Comparison of ENCODE assay signal across 1 mouse cellular context in the genomic region with DNA sequence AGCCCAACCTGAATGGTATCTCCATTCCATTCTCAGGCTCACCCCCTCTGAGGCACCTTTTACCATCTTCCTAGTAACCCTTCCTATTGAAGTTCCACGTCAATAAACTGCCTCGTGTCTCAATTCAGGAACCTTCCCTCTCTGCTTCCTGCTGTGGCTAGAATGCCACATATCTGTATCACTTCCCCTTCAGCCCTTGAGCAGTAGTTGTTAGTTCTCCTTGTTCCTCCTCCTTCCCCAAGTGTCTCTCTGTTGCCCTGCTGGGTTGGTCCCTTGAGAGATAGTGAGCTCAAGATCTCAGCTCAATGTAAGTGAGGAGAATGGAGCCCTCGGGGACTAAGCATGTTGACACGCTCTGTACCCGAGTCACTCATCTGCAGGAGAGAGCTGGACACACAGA.
A peak's percentile ranks its signal among the peaks of the same experiment; 100 is the strongest.
TF ChIP-seq lines count a peak whose summit lies in the region.

No protein-coding gene starts in this region.

TF ChIP-seq in CH12.LX, 34 proteins besides CTCF, POLR2A, EP300 and RAD21 (continued from another document):
- TF ChIP-seq IRF4 (IDR thresholded peaks at IDR 0.05; ENCODE audit: low read depth, low read length) (peak; percentile 89), TBP (conservative IDR thresholded peaks at IDR 0.05; ENCODE audit: low read depth, low read length) (no peak), USF1 (IDR thresholded peaks at IDR 0.05; ENCODE audit: low read depth, low read length) (no peak), ZKSCAN1 (IDR thresholded peaks at IDR 0.05; ENCODE audit: borderline replicate concordance, low read depth, low read length) (no peak), MAFK (IDR thresholded peaks at IDR 0.05; ENCODE audit: insufficient replicate concordance, low read length) (no peak), CHD1 (IDR thresholded peaks at IDR 0.05; ENCODE audit: low read depth, low read length) (no peak), USF2 (conservative IDR thresholded peaks at IDR 0.05; ENCODE audit: low read depth, low read length) (no peak), ZMIZ1 (IDR thresholded peaks at IDR 0.05; ENCODE audit: low read depth, low read length) (no peak), POLR2AphosphoS2 (IDR thresholded peaks at IDR 0.05; ENCODE audit: low read depth, low read length) (no peak)
